Comparison of ENCODE assay signal across 9 mouse cellular contexts in genomic region chr17:15831810-15832209, GRCm38 (mm10). TPM values are rescaled to one million over a fixed set of nuclear protein-coding genes. Genes with fewer than 3 reads are reported as not detected.
DNase-seq lines count a peak whose midpoint lies in the region; ATAC-seq lines count a peak whose summit lies in the region.
"Had no signal": no experiment of that assay in that cellular context is flagged by ENCODE, and none has a peak within 500 bp of the region (broad histone marks: within the 10 kb centered on the region; RNA-seq: fewer than 3 reads in every experiment).

No protein-coding gene starts in this region.

- no peaks in the 10 kb centered on the region for H3K36me3 ChIP-seq in embryonic facial prominence, embryonic 11.5 days (replicated peaks; ENCODE audit: control insufficient read depth, insufficient read depth, low read depth, low read length)
- H3K36me3 ChIP-seq in embryonic facial prominence, embryonic 10.5 days (replicated peaks), result no peaks in the 10 kb centered on the region
- no peaks in the 10 kb centered on the region for H3K36me3 ChIP-seq in midbrain, embryonic 10.5 days
- H3K36me3 ChIP-seq in midbrain, embryonic 16.5 days (ENCODE audit: control insufficient read depth, insufficient read depth, low read length), result no peaks in the 10 kb centered on the region
- H3K36me3 ChIP-seq: midbrain, embryonic 12.5 days had no signal

- no peak overlapping the region for H3K4me3 ChIP-seq in embryonic facial prominence, embryonic 11.5 days (ENCODE audit: low read depth, low read length)
- no peak overlapping the region for H3K4me3 ChIP-seq in embryonic facial prominence, embryonic 10.5 days
- H3K4me3 ChIP-seq in midbrain, embryonic 10.5 days, result no peak overlapping the region
- H3K4me3 ChIP-seq in midbrain, embryonic 16.5 days (ENCODE audit: low read depth, low read length), result no peak overlapping the region

- ATAC-seq in embryonic facial prominence, embryonic 11.5 days (replicated peaks; ENCODE audit: insufficient number of reproducible peaks, low FRiP score, low TSS enrichment, low read depth), result no peak
- no peak for ATAC-seq in midbrain, embryonic 16.5 days

- H3K27ac ChIP-seq in embryonic facial prominence, embryonic 11.5 days (replicated peaks; ENCODE audit: low read depth, low read length), result no peak overlapping the region
- H3K27ac ChIP-seq in embryonic facial prominence, embryonic 10.5 days (replicated peaks), result no peak overlapping the region
- no peak overlapping the region for H3K27ac ChIP-seq in midbrain, embryonic 10.5 days (replicated peaks)
- H3K27ac ChIP-seq in midbrain, embryonic 16.5 days (ENCODE audit: low read length), result no peak overlapping the region

- H3K4me1 ChIP-seq in embryonic facial prominence, embryonic 11.5 days (ENCODE audit: control insufficient read depth, insufficient read depth, low read length), result no peaks in the 10 kb centered on the region; the same call in none of the 2 replicates
- H3K4me1 ChIP-seq in embryonic facial prominence, embryonic 10.5 days, result peaks cover 30% of the 10 kb centered on the region
- H3K4me1 ChIP-seq in midbrain, embryonic 10.5 days, result peaks cover 49% of the 10 kb centered on the region
- H3K4me1 ChIP-seq in midbrain, embryonic 16.5 days (ENCODE audit: control insufficient read depth, insufficient read depth, low read length), result peaks cover 18% of the 10 kb centered on the region; the same call in 1 of the 2 replicates

- H3K4me2 ChIP-seq in embryonic facial prominence, embryonic 11.5 days (ENCODE audit: low read depth, low read length), result no peak overlapping the region
- no peak overlapping the region for H3K4me2 ChIP-seq in midbrain, embryonic 16.5 days (ENCODE audit: low read length)

- H3K9ac ChIP-seq in embryonic facial prominence, embryonic 11.5 days (replicated peaks; ENCODE audit: low read length), result no peak overlapping the region
- no peak overlapping the region for H3K9ac ChIP-seq in midbrain, embryonic 16.5 days (ENCODE audit: low read depth, low read length)

- 18% methylated on average over 8 of the region's 8 CpGs for WGBS in embryonic facial prominence, embryonic 11.5 days
- WGBS in embryonic facial prominence, embryonic 10.5 days, result 11% methylated on average over 8 of the region's 8 CpGs
- 12% methylated on average over 8 of the region's 8 CpGs for WGBS in midbrain, embryonic 10.5 days
- WGBS in midbrain, embryonic 16.5 days, result 15% methylated on average over 8 of the region's 8 CpGs

- intact Hi-C loops in left cerebral cortex, postnatal 14 days (cut with DNase I), result no loop called here

- DNase-seq in embryonic facial prominence, embryonic 11.5 days (ENCODE audit: low spot score), result peak; percentile 77
- no peak for DNase-seq in embryonic facial prominence, embryonic 10.5 days (ENCODE audit: low spot score)
- peak; percentile 50 for DNase-seq in midbrain, embryonic 10.5 days (ENCODE audit: low spot score)
- peak; percentile 18 to 43 for DNase-seq in cerebellum, postnatal 36 days
- peak; percentile 63 for DNase-seq in lung, postnatal 25 days (ENCODE audit: low spot score)
- DNase-seq in frontal cortex, postnatal 36 days (ENCODE audit: low spot score in 2 of 2), result no peak
- no peak for DNase-seq in left cerebral cortex, postnatal 14 days (ENCODE audit: low spot score in 2 of 2)

- no peaks in the 10 kb centered on the region for H3K9me3 ChIP-seq in embryonic facial prominence, embryonic 11.5 days (replicated peaks; ENCODE audit: control insufficient read depth, low read length)
- H3K9me3 ChIP-seq in embryonic facial prominence, embryonic 10.5 days, result no peaks in the 10 kb centered on the region
- no peaks in the 10 kb centered on the region for H3K9me3 ChIP-seq in midbrain, embryonic 10.5 days (replicated peaks)
- no peaks in the 10 kb centered on the region for H3K9me3 ChIP-seq in midbrain, embryonic 16.5 days (replicated peaks; ENCODE audit: control insufficient read depth, low read length, poor library complexity, severe bottlenecking)
- H3K9me3 ChIP-seq: midbrain, embryonic 12.5 days had no signal

- no peaks in the 10 kb centered on the region for H3K27me3 ChIP-seq in embryonic facial prominence, embryonic 11.5 days (ENCODE audit: control insufficient read depth, insufficient read depth, low read length)
- peaks cover 24% of the 10 kb centered on the region for H3K27me3 ChIP-seq in embryonic facial prominence, embryonic 10.5 days (replicated peaks; ENCODE audit: low read depth, poor library complexity, severe bottlenecking)
- peaks cover 14% of the 10 kb centered on the region; the same call in 1 of the 2 replicates for H3K27me3 ChIP-seq in midbrain, embryonic 10.5 days (ENCODE audit: low read depth, poor library complexity, severe bottlenecking)
- H3K27me3 ChIP-seq in midbrain, embryonic 16.5 days (ENCODE audit: control insufficient read depth, insufficient read depth, low read depth, low read length), result no peaks in the 10 kb centered on the region
- H3K27me3 ChIP-seq: midbrain, embryonic 12.5 days had no signal

RNA-seq across cellular contexts. Expression of gene Rgmb, which starts 1.0 kb away (rescaled TPM):
- polyA plus RNA-seq in embryonic facial prominence, embryonic 11.5 days (2014; fragmentation: Nextera tagmentation; extraction: Ambion mirVana), result 26.0 and 28.9 TPM in 2 replicates
- 17.3 and 18.1 TPM in 2 replicates for polyA plus RNA-seq in embryonic facial prominence, embryonic 10.5 days (2016; fragmentation: Nextera tagmentation; extraction: Ambion mirVana)
- 27.6 and 43.0 TPM in 2 replicates for polyA plus RNA-seq in midbrain, embryonic 10.5 days (2016; fragmentation: Nextera tagmentation; extraction: Ambion mirVana)
- 56.8 and 57.1 TPM in 2 replicates for polyA plus RNA-seq in midbrain, embryonic 16.5 days (2015; fragmentation: Nextera tagmentation; extraction: Ambion mirVana)
- total RNA-seq in left cerebral cortex, postnatal 14 days (2021), result 10 to 100 TPM; 62.4 to 79.1 TPM

Comparison
In these comparisons a context has a peak if more than half of its experiments do, and no peak if none do; other contexts are left out.
1. DNase-seq: peak in embryonic facial prominence, embryonic 11.5 days (single experiment), midbrain, embryonic 10.5 days (single experiment), cerebellum, postnatal 36 days (2 of 2) and lung, postnatal 25 days (single experiment); none in embryonic facial prominence, embryonic 10.5 days (single experiment), frontal cortex, postnatal 36 days (0 of 2) and left cerebral cortex, postnatal 14 days (0 of 2).